Mouse (Mus musculus): ENCODE measurements around the gene Cep350.

Cep350 gene

DNA sequence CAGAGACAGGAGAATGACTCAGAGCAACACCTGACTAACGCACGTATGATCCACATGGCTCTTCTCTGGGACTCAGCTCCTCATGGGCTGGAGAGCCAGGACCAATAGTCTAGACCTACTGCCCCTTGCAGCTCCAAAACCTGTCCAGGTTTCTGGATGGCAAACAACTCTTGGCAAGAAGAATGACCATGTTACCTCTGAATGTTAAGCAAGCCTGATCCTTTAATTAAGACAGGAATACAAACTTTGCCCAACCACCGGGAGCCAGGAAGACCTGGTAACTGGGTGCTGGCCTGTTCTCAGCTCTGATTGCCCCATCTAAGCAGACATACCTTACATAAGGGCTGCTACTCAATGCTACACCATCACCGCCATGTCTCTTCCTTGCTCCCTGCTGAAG lies 164.8 kb downstream of the Cep350 start:
- DNase-seq = no peak

DNA sequence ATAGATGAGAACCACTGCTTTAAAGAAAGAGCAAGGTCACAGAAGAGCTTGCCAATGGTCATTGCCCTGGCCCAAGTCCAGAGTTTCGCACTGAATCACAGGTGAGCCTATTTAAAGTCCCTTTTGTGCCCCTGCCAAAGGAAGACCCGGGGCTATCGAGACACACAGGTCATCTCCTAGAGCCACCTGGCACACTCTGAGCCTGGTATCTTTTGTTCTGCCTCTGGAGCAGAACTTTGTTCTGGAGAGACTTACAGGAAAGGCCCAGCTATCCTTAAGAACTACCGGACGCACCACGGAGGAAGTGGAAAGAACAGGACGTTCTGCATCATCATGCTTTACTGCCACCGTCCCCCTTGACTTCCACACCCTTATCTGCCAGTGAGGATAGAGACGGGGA lies 167.4 kb downstream of the Cep350 start:
- no peak for DNase-seq

DNA sequence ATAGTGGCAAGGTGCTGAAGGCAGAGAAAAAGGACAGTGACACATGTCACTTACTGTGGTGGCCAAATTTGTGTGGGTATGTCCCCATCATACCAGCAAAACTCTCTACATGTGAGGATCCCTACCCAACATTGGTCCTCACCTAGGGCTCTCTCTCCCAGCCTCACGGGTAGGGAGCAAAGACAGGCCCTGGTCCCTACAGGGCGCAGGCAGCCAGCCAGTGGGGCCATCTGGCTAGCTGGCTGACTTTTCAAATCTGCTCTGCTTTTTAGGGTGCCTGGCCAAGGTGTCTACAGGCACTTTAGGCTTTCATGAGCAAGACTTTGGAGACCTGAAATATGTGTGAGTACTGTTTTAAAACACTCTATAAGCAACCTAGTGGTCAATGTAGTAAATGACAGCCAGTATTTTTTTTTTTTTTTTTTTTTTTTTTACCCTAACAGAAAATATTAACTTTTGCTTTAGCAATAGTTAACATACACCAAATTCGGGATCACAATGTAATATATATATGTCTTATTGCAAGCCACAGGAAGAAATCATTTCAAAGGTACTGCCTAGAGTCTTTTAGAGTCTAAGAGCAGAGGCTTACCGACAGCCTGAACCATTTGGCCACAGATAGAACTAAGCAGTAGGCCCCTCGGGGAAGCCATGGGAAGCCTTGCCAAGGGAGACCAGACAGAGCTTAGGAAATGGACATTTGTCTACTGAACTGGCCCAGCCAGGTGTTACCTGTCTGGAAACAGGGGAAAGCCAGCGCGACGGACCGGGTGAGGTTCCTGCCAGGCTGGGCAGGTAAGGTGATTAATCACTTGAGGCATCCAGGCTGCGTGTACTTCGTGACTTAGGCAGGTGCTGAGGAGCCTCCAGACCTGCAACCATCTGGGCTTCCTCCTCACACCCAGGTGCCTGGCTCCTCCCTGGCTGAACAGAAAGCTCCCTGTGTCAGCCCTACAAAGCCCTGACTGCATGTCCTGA lies 171.8 kb downstream of the Cep350 start:
- DNase-seq = no peak

DNA sequence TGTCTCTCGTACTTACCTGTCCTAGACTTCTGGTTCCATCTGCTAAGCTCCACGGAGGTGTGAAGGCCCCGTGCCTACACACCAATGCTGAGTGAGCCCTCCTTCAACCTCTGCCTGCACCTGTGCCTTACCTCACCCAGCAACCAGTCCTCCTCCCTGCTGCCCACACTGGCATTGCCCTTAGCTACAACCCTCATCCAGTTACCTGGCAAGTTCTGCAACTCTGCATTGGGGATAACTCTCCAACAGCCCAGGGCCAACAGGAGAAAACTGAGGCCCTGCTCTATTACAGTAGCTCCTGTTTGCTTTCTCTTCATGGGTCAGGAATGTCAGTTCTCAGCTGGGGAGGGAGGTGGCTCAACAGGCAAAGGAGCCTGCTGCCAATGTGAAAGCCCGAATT lies 175.1 kb downstream of the Cep350 start:
- DNase-seq = no peak

DNA sequence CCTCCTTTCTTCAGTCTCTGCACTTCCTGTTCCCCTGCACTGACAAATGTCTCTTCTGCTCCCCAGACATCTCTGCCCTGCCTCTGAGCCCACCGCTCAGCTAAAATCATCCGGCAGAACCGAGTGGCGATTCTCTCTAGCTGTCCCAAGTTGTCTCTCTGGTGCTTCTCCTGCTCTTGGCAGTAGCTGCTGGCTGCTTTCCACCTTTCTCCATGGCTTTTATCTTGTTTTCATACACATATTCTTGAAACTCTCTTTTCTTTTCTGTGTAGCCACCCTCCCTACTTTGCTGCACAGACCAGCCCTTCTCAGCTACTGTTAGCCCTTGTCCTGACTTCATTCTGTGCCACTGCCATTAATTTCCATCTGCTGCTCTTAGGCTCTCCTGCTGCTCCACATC lies 175.6 kb downstream of the Cep350 start:
- DNase-seq = no peak

DNA sequence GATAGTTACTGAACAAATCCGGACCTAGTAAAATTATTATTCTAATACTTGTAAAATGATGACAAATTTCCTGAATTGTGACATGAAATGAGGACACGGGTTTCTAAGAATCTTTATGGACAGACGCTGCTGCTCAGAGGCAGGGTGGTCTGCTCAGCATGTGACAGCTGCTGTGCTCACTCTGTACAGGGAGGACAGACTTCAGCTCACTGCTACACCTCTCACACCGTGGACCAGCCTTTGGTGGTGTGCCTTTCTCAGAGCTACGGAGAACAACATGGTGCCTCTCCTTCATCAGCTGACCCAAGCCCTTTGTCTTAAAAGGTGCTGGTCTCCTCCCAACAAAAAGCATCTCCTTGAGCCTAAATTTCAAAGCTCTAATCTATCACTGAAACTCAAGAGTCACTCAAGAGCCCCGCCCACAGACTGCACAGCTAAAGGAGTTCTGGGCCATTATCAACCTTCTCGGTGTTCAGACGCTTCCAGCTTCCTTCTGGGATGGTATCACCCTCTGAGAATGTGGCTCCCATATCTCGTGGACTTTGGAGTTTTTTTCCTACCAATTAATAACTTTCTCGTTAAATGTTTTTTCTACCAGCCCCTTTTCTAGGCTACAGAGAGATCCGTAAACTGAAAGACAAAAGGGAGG lies 176.2 kb downstream of the Cep350 start:
- no peak for DNase-seq

DNA sequence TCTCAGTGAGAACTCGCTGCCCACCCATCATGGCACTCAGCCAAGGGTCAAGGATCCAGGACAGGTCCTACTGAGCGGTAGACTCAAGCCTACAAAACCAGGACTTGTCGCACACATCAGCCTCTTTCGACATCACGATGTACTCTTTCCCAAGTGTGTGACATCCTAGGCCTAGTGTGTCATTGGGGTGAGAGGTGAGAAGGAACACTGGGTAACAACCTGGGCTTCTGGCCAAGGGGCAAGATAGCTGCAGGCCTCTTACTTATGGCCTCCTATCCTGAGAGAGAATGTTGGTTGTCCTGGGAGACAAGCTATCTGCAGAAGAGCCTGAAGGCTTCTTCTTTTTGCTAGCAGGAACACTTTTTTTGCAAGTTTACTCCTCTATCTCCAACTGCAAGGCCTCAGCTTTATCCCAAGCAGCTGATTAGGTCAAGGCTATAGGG lies 177.2 kb downstream of the Cep350 start:
- DNase-seq = no peak
